Mouse (Mus musculus): ENCODE data around the gene 1700025G04Rik.

GRCm38 (mm10) chr1:151851051-151851848, 238.7 kb downstream of the 1700025G04Rik start:
- peak in 1 of 2 experiments; percentile 27; a peak in 2 of 4 replicates for TF ChIP-seq CTCF (conservative IDR thresholded peaks at IDR 0.05 in 1 of 2, IDR thresholded peaks at IDR 0.05 in 1 of 2; ENCODE audit: low read depth in 2 of 2, low read length in 2 of 2)
- no peak for TF ChIP-seq E2F4 (IDR thresholded peaks at IDR 0.05; ENCODE audit: insufficient replicate concordance, low read depth, low read length)
- TF ChIP-seq RAD21 (IDR thresholded peaks at IDR 0.05; ENCODE audit: low read depth, low read length), result peak; percentile 22
